Mouse (Mus musculus): ENCODE data around the gene Scgb2b24. TPM values are rescaled to one million over a fixed set of nuclear protein-coding genes. Genes with fewer than 3 reads are reported as not detected.

The Scgb2b24 gene
- not detected in 2 replicates for polyA plus RNA-seq (2011; ENCODE audit: insufficient read depth, insufficient read length, low replicate concordance, missing spikeins)

GRCm38 (mm10) chr7:33739212-33739611 is at the start of gene Scgb2b24:
Gene Scgb2b24 (minus strand): TSS chr7:33739312.
- no peaks in the 10 kb centered on the region for H3K4me1 ChIP-seq (ENCODE audit: control insufficient read depth, insufficient read depth, low read length)

GRCm38 (mm10) chr7:33743499-33743898 is 4.4 kb upstream of the Scgb2b24 start, which contains the start of gene Scgb1b24:
Gene Scgb1b24 (plus strand): TSS chr7:33743799.
- Histone ChIP-seq H3K4me1 (ENCODE audit: control insufficient read depth, insufficient read depth, low read length) (no peaks in the 10 kb centered on the region), H3K27ac (ENCODE audit: control insufficient read depth, insufficient read depth, low read depth, low read length, poor library complexity) (no peak within 1 kb of the TSS), H3K4me3 (replicated peaks; ENCODE audit: control insufficient read depth, low read depth, low read length) (no peak within 1 kb of the TSS)
- TF ChIP-seq CTCF (IDR thresholded peaks at IDR 0.05; ENCODE audit: control insufficient read depth, insufficient read depth, low read length): no peak
- TF ChIP-seq POLR2A (IDR thresholded peaks at IDR 0.05; ENCODE audit: borderline replicate concordance, control insufficient read depth, low read depth, low read length): no peak
- WGBS: 73% methylated on average over 3 of the region's 3 CpGs

More at GRCm38 (mm10) chr7:33739212-33739611, at the start of gene Scgb2b24:
- Histone ChIP-seq H3K4me3 (replicated peaks; ENCODE audit: control insufficient read depth, low read depth, low read length) (no peak within 1 kb of the TSS), H3K27ac (ENCODE audit: control insufficient read depth, insufficient read depth, low read depth, low read length, poor library complexity) (no peak within 1 kb of the TSS)
- 65% methylated on average over 2 of the region's 2 CpGs for WGBS
- TF ChIP-seq POLR2A (IDR thresholded peaks at IDR 0.05; ENCODE audit: borderline replicate concordance, control insufficient read depth, low read depth, low read length) (no peak), CTCF (IDR thresholded peaks at IDR 0.05; ENCODE audit: control insufficient read depth, insufficient read depth, low read length) (no peak)

GRCm38 (mm10) chr7:33689864-33690263 is 49.2 kb downstream of the Scgb2b24 start:
- no peaks in the 10 kb centered on the region for H3K4me1 ChIP-seq (ENCODE audit: control insufficient read depth, insufficient read depth, low read length)
- 19% methylated on average over 1 of the region's 1 CpGs for WGBS
- no peak overlapping the region for H3K27ac ChIP-seq (ENCODE audit: control insufficient read depth, insufficient read depth, low read depth, low read length, poor library complexity)
- TF ChIP-seq POLR2A (IDR thresholded peaks at IDR 0.05; ENCODE audit: borderline replicate concordance, control insufficient read depth, low read depth, low read length) (no peak), CTCF (IDR thresholded peaks at IDR 0.05; ENCODE audit: control insufficient read depth, insufficient read depth, low read length) (no peak)
- no peak overlapping the region for H3K4me3 ChIP-seq (replicated peaks; ENCODE audit: control insufficient read depth, low read depth, low read length)

Other genes starting within 250 kb of the Scgb2b24 start
- not detected in 2 replicates for gene Scgb2b21, start 218.9 kb downstream of the Scgb2b24 start, polyA plus RNA-seq (2011; ENCODE audit: insufficient read depth, insufficient read length, low replicate concordance, missing spikeins)
- gene Scgb1b24, start 4.5 kb upstream of the Scgb2b24 start, polyA plus RNA-seq (2011; ENCODE audit: insufficient read depth, insufficient read length, low replicate concordance, missing spikeins): not detected in 2 replicates
- not detected in 2 replicates for gene Scgb2b26, start 205.7 kb upstream of the Scgb2b24 start, polyA plus RNA-seq (2011; ENCODE audit: insufficient read depth, insufficient read length, low replicate concordance, missing spikeins)